Mouse (Mus musculus): Measurements from ENCODE around the gene Dnase2a.

The Dnase2a gene

GRCm38 (mm10) chr8:84908421-84909161 is at the start of gene Dnase2a:
Gene Dnase2a, plus strand, starts transcription at chr8:84908560.
- in situ Hi-C loops (cut with MboI, MseI) = no loop called here

GRCm38 (mm10) chr8:84871376-84872308 is 36.7 kb upstream of the Dnase2a start, which contains the start of gene Syce2:
Gene Syce2, plus strand, starts transcription at chr8:84872111.
- in situ Hi-C loops (cut with MboI, MseI) = no loop called here

- in situ Hi-C loops (cut with MboI, MseI) = no loop called here
These were observed 35.9 kb upstream of the Dnase2a start for GRCm38 (mm10) chr8:84872309-84872965.

GRCm38 (mm10) chr8:84873016-84873415 is 35.3 kb upstream of the Dnase2a start:
- in situ Hi-C loops (cut with MboI, MseI) = no loop called here

- in situ Hi-C loops (cut with MboI, MseI) = no loop called here
These were observed 34.0 kb upstream of the Dnase2a start for GRCm38 (mm10) chr8:84874339-84874738.

- in situ Hi-C loops (cut with MboI, MseI) = no loop called here
These were observed 30.9 kb upstream of the Dnase2a start for GRCm38 (mm10) chr8:84877297-84878035.

GRCm38 (mm10) chr8:84878915-84879314 is 29.4 kb upstream of the Dnase2a start:
- in situ Hi-C loops (cut with MboI, MseI) = no loop called here

GRCm38 (mm10) chr8:84884728-84885127 is 23.6 kb upstream of the Dnase2a start:
- in situ Hi-C loops (cut with MboI, MseI) = no loop called here

- in situ Hi-C loops (cut with MboI, MseI) = no loop called here
These were observed 20.1 kb upstream of the Dnase2a start for GRCm38 (mm10) chr8:84888280-84888679.

GRCm38 (mm10) chr8:84889141-84889540 is 19.2 kb upstream of the Dnase2a start:
- in situ Hi-C loops (cut with MboI, MseI) = no loop called here

- in situ Hi-C loops (cut with MboI, MseI) = no loop called here
These were observed 15.2 kb upstream of the Dnase2a start for GRCm38 (mm10) chr8:84892993-84893708.

GRCm38 (mm10) chr8:84893709-84894134 is 14.6 kb upstream of the Dnase2a start, which contains the start of gene Gcdh:
Gene Gcdh, minus strand, starts transcription at chr8:84893921.
- in situ Hi-C loops (cut with MboI, MseI) = no loop called here

- in situ Hi-C loops (cut with MboI, MseI) = no loop called here
These were observed 12.4 kb upstream of the Dnase2a start for GRCm38 (mm10) chr8:84895963-84896362.

GRCm38 (mm10) chr8:84901071-84901470 is 7.3 kb upstream of the Dnase2a start:
- in situ Hi-C loops (cut with MboI, MseI) = no loop called here

GRCm38 (mm10) chr8:84901752-84902151 is 6.6 kb upstream of the Dnase2a start, which contains the start of gene Klf1:
Gene Klf1, plus strand, starts transcription at chr8:84901928.
- in situ Hi-C loops (cut with MboI, MseI) = no loop called here

- in situ Hi-C loops (cut with MboI, MseI) = no loop called here
These were observed 5.9 kb upstream of the Dnase2a start for GRCm38 (mm10) chr8:84902367-84902919.

GRCm38 (mm10) chr8:84902920-84903661 is 5.3 kb upstream of the Dnase2a start:
- in situ Hi-C loops (cut with MboI, MseI) = no loop called here

- in situ Hi-C loops (cut with MboI, MseI) = no loop called here
These were observed 4.0 kb upstream of the Dnase2a start for GRCm38 (mm10) chr8:84904351-84904750.

- in situ Hi-C loops (cut with MboI, MseI) = no loop called here
These were observed 1.3 kb upstream of the Dnase2a start for GRCm38 (mm10) chr8:84907037-84907436.

Measured in T-helper 17 cell (primary cell).